Mouse (Mus musculus): ENCODE results near the gene Ikbke. TPM values are rescaled to one million over a fixed set of nuclear protein-coding genes. Genes with fewer than 3 reads are reported as not detected.
"Not testable (repeated sequence)": the region's sequence is repeated elsewhere in the genome, so short reads cannot be mapped to it uniquely, and the experiment has no call there.

The Ikbke gene
- polyA plus RNA-seq, 1 experiment from 2014 or later: 0.91 TPM

DNA sequence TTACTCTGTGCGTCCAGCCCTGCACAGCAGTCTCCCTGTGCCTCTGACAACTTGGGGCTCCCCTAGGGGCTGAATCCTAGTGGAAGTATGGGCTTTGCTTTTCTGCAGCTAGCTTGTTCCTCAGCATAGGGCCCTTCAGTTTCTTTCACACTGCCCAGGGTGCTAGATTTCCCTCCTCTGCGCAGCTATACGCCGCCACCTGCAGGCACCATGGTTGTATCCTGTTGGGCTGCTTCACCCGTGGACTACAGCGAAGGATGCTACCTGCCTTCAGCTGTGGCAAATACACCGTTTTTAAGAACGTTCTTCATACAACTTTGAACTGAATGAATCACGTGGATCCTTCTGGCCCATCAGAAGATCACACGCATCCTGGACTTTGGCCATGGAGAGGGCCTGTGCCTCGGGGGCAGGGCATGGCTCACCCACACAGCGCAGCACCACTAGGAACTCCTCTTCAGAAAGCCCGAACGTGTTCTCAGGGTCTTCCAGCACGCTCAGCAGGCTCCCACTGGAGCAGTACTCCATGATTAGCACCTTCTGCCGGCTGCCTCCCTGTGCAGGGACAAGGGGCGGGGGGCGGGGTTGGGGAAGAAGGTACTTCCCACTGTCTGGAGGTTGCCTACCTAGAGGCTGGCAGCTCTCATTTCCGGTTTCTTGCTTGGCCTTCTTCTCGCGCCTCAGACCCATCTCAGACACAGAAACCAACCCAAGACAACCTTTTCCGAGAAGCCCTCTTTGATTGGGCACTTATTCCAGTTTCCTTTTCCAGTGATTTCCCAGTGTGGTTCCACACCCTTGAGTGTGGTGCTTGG is 4.5 kb downstream of the Ikbke start:
- Histone ChIP-seq H3K4me1 (replicated peaks; ENCODE audit: control insufficient read depth, insufficient read depth, low read length) (peaks cover 2% of the 10 kb centered on the region), H3K36me3 (ENCODE audit: control insufficient read depth, insufficient read depth) (no peaks in the 10 kb centered on the region), H3K4me3 (replicated peaks; ENCODE audit: low read length) (no peak overlapping the region), H3K27ac (ENCODE audit: low read length) (no peak overlapping the region), H3K27me3 (replicated peaks; ENCODE audit: control insufficient read depth, insufficient read depth, low read length) (no peaks in the 10 kb centered on the region), H3K9me3 (ENCODE audit: control insufficient read depth, low read length) (no peaks in the 10 kb centered on the region), H3K9ac (replicated peaks; ENCODE audit: low read depth, low read length) (no peak overlapping the region), H3K4me2 (ENCODE audit: low read length) (no peak overlapping the region)
- no peak for ATAC-seq
- 60% methylated on average over 22 of the region's 22 CpGs for WGBS

DNA sequence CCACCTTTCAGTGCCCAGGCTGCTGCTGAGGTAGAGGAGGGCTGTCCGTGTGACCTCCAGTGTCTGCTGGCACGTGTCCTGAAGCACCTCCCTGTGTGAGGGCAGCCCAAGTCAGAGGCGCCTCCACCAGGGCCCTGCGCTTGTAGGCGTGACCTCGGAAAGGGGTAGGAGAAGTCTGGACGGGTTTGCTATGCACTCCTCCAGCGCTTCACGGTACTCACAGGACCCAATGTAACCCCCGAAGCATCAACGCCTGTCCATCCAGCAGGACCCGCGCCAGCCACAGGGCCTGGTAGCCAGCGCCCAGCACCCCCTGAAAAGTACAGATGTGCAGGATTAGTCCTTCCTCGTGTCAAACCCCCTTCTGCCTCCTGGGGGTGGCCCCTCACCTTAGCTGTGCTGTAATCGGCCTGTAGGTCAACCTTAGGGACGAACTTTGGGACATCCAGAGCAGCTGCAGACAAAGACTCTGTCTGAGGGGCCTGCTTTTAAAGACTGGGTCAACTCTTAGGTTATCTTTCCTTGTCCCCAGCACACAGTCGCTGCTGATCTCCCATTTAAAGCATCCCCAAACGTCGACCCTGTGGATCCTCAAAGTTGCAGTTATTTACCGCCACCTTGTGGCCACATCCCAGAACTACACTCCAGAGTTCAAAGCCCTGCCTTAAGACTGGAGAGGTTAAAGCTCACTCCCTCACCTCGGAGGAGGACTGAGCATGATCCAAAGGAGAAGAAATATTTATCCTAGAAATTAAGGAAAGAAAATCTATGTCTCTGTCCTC is 9.4 kb downstream of the Ikbke start:
- 28% methylated on average over 22 of the region's 22 CpGs for WGBS
- H3K9me3 ChIP-seq (ENCODE audit: control insufficient read depth, low read length): no peaks in the 10 kb centered on the region
- peak overlapping the region; percentile 8; the same call in 1 of the 2 replicates for H3K4me2 ChIP-seq (ENCODE audit: low read length)
- peaks cover 2% of the 10 kb centered on the region for H3K4me1 ChIP-seq (replicated peaks; ENCODE audit: control insufficient read depth, insufficient read depth, low read length)
- no peak overlapping the region for H3K4me3 ChIP-seq (replicated peaks; ENCODE audit: low read length)
- no peaks in the 10 kb centered on the region for H3K27me3 ChIP-seq (replicated peaks; ENCODE audit: control insufficient read depth, insufficient read depth, low read length)
- H3K36me3 ChIP-seq (ENCODE audit: control insufficient read depth, insufficient read depth): no peaks in the 10 kb centered on the region
- ATAC-seq: peak; percentile 70
- no peak overlapping the region for H3K9ac ChIP-seq (replicated peaks; ENCODE audit: low read depth, low read length)
- no peak overlapping the region for H3K27ac ChIP-seq (ENCODE audit: low read length)

DNA sequence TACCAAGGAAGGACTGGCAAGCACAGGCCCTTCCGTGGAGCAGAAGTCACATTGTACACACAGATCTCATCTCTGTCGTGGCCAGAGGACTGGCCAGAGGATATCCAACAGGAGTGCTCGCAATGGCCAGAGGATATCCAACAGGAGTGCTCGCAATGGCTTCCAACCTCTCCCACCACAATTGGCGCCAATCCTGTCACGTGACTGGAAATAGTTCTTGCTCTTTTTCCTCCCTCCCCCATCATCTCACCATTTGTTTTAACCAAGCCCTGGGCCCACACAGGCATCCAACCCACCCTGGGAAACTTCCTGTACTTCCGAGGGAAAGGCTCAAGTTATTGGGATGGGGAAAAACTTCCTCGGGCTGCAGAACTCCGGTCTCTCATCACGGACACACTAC is 10.6 kb downstream of the Ikbke start:
- no peak for ATAC-seq

DNA sequence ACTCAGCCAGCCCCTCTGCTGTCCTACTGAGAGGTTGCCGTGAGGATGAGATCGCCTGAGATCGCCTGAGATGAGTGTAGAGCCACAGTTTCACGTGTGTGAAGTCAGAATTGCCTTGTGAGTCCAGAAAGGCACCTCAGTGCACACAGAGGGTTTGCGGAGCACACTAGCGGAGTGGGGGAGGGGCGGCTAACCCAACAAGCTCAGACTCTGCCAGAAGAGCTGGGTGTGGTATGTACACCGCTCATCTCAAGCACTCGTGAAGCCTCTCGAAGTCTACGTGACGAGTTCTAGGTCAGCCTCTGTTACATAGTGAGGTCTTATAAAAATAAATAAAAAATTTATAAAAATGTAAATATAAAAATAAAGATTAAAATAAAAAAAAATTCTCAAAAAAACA is 15.5 kb downstream of the Ikbke start:
- H3K27me3 ChIP-seq (replicated peaks; ENCODE audit: control insufficient read depth, insufficient read depth, low read length): no peaks in the 10 kb centered on the region
- H3K36me3 ChIP-seq (ENCODE audit: control insufficient read depth, insufficient read depth): no peaks in the 10 kb centered on the region
- H3K9ac ChIP-seq (replicated peaks; ENCODE audit: low read depth, low read length): no peak overlapping the region
- no peak overlapping the region for H3K4me3 ChIP-seq (replicated peaks; ENCODE audit: low read length)
- WGBS: 73% methylated on average over 12 of the region's 12 CpGs
- no peaks in the 10 kb centered on the region for H3K9me3 ChIP-seq (ENCODE audit: control insufficient read depth, low read length)
- H3K27ac ChIP-seq (ENCODE audit: low read length): no peak overlapping the region
- H3K4me1 ChIP-seq (replicated peaks; ENCODE audit: control insufficient read depth, insufficient read depth, low read length): no peaks in the 10 kb centered on the region
- no peak overlapping the region for H3K4me2 ChIP-seq (ENCODE audit: low read length)
- no peak for ATAC-seq

More for the DNA sequence above, 10.6 kb downstream of the Ikbke start:
- H3K27me3 ChIP-seq (replicated peaks; ENCODE audit: control insufficient read depth, insufficient read depth, low read length): no peaks in the 10 kb centered on the region
- no peak overlapping the region for H3K4me2 ChIP-seq (ENCODE audit: low read length)
- no peak overlapping the region for H3K27ac ChIP-seq (ENCODE audit: low read length)
- no peaks in the 10 kb centered on the region for H3K36me3 ChIP-seq (ENCODE audit: control insufficient read depth, insufficient read depth)
- WGBS: 88% methylated on average over 10 of the region's 10 CpGs
- no peak overlapping the region for H3K4me3 ChIP-seq (replicated peaks; ENCODE audit: low read length)
- peaks cover 2% of the 10 kb centered on the region for H3K4me1 ChIP-seq (replicated peaks; ENCODE audit: control insufficient read depth, insufficient read depth, low read length)
- H3K9me3 ChIP-seq (ENCODE audit: control insufficient read depth, low read length): no peaks in the 10 kb centered on the region
- H3K9ac ChIP-seq (replicated peaks; ENCODE audit: low read depth, low read length): no peak overlapping the region

DNA sequence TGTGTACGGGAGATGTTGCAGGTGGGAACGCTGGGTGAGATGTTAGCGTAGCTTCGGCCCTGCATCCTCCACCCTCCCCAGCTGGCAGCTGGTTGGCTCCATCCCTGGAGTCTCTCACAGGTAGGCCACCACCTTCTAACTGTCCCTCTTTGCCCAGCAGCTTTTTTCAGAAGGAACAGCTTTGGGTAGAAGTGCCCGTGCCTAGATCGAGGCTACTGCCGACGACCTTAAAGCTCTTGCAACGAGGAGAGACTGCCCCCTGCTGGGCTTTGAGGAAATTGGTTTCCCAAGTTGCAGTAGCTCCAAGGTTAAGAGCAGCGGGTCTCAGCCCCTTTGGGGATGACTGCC is 19.1 kb downstream of the Ikbke start:
- no peaks in the 10 kb centered on the region for H3K36me3 ChIP-seq (ENCODE audit: control insufficient read depth, insufficient read depth)
- H3K9me3 ChIP-seq (ENCODE audit: control insufficient read depth, low read length): no peaks in the 10 kb centered on the region
- H3K27ac ChIP-seq (ENCODE audit: low read length): no peak overlapping the region
- no peaks in the 10 kb centered on the region for H3K27me3 ChIP-seq (replicated peaks; ENCODE audit: control insufficient read depth, insufficient read depth, low read length)
- H3K4me2 ChIP-seq (ENCODE audit: low read length): no peak overlapping the region
- no peak overlapping the region for H3K9ac ChIP-seq (replicated peaks; ENCODE audit: low read depth, low read length)
- 27% methylated on average over 10 of the region's 10 CpGs for WGBS
- H3K4me1 ChIP-seq (replicated peaks; ENCODE audit: control insufficient read depth, insufficient read depth, low read length): no peaks in the 10 kb centered on the region
- 0 out of 2 replicates have a peak, but pooled peaks have one; percentile 36 for ATAC-seq
- H3K4me3 ChIP-seq (replicated peaks; ENCODE audit: low read length): no peak overlapping the region

DNA sequence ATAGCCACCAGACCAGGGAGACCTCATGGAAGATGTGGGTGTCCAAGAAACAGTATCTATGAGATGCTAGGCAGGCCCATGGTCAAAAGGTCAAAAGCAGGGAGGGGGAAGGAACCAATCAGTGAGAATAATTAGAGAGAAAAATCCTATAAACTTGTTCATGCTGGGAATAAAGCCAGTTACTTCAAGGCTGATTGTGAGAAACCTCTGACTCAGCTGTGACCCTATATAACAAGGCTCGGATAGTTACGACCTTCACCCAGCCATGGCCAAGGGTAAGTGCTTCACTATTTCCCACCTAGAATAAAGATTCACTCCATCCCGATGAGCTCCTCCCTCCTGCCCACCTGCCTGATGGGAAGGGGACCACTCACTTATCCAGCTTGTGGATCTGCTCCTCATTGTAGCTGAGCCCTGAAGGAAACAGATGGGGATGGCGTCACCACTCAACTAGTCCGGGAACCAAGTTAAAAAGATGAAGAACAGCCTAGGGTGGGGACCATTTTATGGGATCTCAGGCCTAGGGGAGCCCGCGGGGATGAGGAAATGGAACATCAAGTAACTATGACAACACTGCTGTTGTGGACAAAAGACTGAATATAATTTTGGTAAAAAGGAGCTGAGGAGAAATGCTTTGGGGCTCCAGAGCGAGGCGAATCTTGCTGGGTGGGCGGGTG is 19.6 kb downstream of the Ikbke start:
- H3K27me3 ChIP-seq (replicated peaks; ENCODE audit: control insufficient read depth, insufficient read depth, low read length): no peaks in the 10 kb centered on the region
- H3K27ac ChIP-seq (ENCODE audit: low read length): no peak overlapping the region
- no peak overlapping the region for H3K9ac ChIP-seq (replicated peaks; ENCODE audit: low read depth, low read length)
- no peaks in the 10 kb centered on the region for H3K4me1 ChIP-seq (replicated peaks; ENCODE audit: control insufficient read depth, insufficient read depth, low read length)
- H3K9me3 ChIP-seq (ENCODE audit: control insufficient read depth, low read length): no peaks in the 10 kb centered on the region
- H3K4me3 ChIP-seq (replicated peaks; ENCODE audit: low read length): no peak overlapping the region
- H3K4me2 ChIP-seq (ENCODE audit: low read length): no peak overlapping the region
- no peaks in the 10 kb centered on the region for H3K36me3 ChIP-seq (ENCODE audit: control insufficient read depth, insufficient read depth)
- ATAC-seq: no peak
- WGBS: 69% methylated on average over 10 of the region's 10 CpGs

DNA sequence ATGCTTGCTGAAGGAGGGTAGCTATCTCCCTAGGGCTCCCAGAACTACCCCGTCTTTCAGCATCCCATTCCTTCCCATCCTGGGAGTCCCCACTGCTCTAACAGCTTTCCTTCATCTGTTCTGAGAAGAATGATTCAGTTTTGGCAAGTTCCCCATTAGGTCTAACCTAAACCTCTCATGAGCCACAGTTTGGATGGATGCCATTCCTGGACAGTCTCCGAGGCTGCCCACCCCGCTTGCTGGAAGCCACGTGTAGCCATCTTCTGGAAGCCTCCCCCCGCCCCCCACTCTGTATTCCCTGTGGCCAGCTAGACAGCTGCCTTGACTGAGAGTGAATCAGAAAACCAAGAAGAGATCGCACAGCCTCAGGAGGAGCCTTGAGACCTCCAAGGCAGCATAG is 22.1 kb downstream of the Ikbke start:
- no peaks in the 10 kb centered on the region for H3K9me3 ChIP-seq (ENCODE audit: control insufficient read depth, low read length)
- H3K4me2 ChIP-seq (ENCODE audit: low read length): no peak overlapping the region
- no peaks in the 10 kb centered on the region for H3K4me1 ChIP-seq (replicated peaks; ENCODE audit: control insufficient read depth, insufficient read depth, low read length)
- H3K4me3 ChIP-seq (replicated peaks; ENCODE audit: low read length): no peak overlapping the region
- H3K9ac ChIP-seq (replicated peaks; ENCODE audit: low read depth, low read length): no peak overlapping the region
- no peak overlapping the region for H3K27ac ChIP-seq (ENCODE audit: low read length)
- ATAC-seq: no peak
- 71% methylated on average over 6 of the region's 6 CpGs for WGBS
- H3K36me3 ChIP-seq (ENCODE audit: control insufficient read depth, insufficient read depth): no peaks in the 10 kb centered on the region
- no peaks in the 10 kb centered on the region for H3K27me3 ChIP-seq (replicated peaks; ENCODE audit: control insufficient read depth, insufficient read depth, low read length)

DNA sequence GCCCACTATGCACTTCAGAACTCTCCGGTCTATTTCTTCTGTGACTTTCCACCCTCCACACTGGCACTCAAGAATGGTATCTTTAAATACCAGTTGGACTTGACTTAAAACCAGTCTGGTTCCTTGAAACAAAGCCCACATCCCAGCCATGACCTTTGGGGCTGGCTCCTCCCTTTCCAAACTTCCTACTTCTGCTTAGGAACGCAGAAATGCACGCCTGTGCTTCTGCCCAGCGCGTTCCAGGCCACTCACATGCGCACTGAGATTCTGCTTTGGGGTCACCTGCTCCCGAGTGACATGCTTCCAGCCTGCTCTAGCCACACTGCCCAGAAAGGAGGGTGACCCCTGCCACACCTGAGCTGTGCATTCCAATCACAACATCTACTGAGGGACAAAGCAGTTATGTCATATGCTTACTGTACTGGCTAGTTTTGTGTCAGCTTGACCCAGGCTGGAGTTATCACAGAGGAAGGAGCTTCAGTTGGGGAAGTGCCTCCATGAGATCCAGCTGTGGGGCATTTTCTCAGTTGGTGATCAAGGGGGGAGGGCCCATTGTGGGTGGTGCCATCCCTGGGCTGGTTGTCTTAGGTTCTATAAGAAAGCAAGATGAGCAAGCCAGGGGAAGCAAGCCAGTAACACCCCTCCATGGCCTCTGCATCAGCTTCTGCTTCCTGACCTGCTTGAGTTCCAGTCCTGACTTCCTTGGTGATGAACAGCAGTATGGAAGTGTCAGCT is 26.7 kb downstream of the Ikbke start:
- not testable (repeated sequence) for H3K4me3 ChIP-seq (replicated peaks; ENCODE audit: low read length); H3K9me3 ChIP-seq (ENCODE audit: control insufficient read depth, low read length); H3K27me3 ChIP-seq (replicated peaks; ENCODE audit: control insufficient read depth, insufficient read depth, low read length); ATAC-seq; H3K4me2 ChIP-seq (ENCODE audit: low read length); H3K36me3 ChIP-seq (ENCODE audit: control insufficient read depth, insufficient read depth); H3K9ac ChIP-seq (replicated peaks; ENCODE audit: low read depth, low read length); H3K4me1 ChIP-seq (replicated peaks; ENCODE audit: control insufficient read depth, insufficient read depth, low read length); H3K27ac ChIP-seq (ENCODE audit: low read length)
- 87% methylated on average over 7 of the region's 7 CpGs for WGBS

Data from forebrain, embryonic 16.5 days (tissue).